Comparison of ENCODE assay signal across 8 mouse cellular contexts in genomic region chr6:97395477-97396350, GRCm38 (mm10).
A peak's percentile ranks its signal among the peaks of the same experiment; 100 is the strongest.
DNase-seq lines count a peak whose midpoint lies in the region; ATAC-seq and TF ChIP-seq lines count a peak whose summit lies in the region.
"Had no signal": no experiment of that assay in that cellular context is flagged by ENCODE, and none has a peak within 500 bp of the region (broad histone marks: within the 10 kb centered on the region; RNA-seq: fewer than 3 reads in every experiment).

No protein-coding gene starts in this region.

- H3K4me2 ChIP-seq in forebrain, postnatal 0 days (ENCODE audit: low read depth): peak overlapping the region; percentile 10; the same call in 1 of the 2 replicates
- peak overlapping the region; percentile 24; the same call in 1 of the 2 replicates for H3K4me2 ChIP-seq in kidney, postnatal 0 days (ENCODE audit: low read length)
- peak overlapping the region; percentile 24 for H3K4me2 ChIP-seq in midbrain, embryonic 13.5 days (replicated peaks)

- H3K4me3 ChIP-seq in ES-E14 (ENCODE audit: insufficient read depth in 1 of 2, low read depth in 1 of 2, low read length in 2 of 2, poor library complexity in 1 of 2, severe bottlenecking in 1 of 2): no peak overlapping the region
- no peak overlapping the region for H3K4me3 ChIP-seq in forebrain, postnatal 0 days (ENCODE audit: low read depth, low read length)
- no peak overlapping the region for H3K4me3 ChIP-seq in kidney, postnatal 0 days (replicated peaks; ENCODE audit: low read depth, low read length)
- no peak overlapping the region for H3K4me3 ChIP-seq in midbrain, embryonic 13.5 days (replicated peaks)

- no peaks in the 10 kb centered on the region for H3K27me3 ChIP-seq in forebrain, postnatal 0 days (ENCODE audit: insufficient read depth, low read length)
- H3K27me3 ChIP-seq in kidney, postnatal 0 days (ENCODE audit: insufficient read depth, low read length): no peaks in the 10 kb centered on the region
- no peaks in the 10 kb centered on the region for H3K27me3 ChIP-seq in midbrain, embryonic 13.5 days

- 11% methylated on average over 17 of the region's 17 CpGs for WGBS in forebrain, postnatal 0 days
- 26% methylated on average over 17 of the region's 17 CpGs for WGBS in kidney, postnatal 0 days
- 8% methylated on average over 17 of the region's 17 CpGs for WGBS in midbrain, embryonic 13.5 days

- H3K27ac ChIP-seq in ES-E14 (ENCODE audit: insufficient read depth, low read depth, low read length, poor library complexity, severe bottlenecking): no peak overlapping the region
- peak overlapping the region; percentile 47; the same call in 1 of the 2 replicates for H3K27ac ChIP-seq in forebrain, postnatal 0 days (ENCODE audit: low read depth, low read length)
- H3K27ac ChIP-seq in kidney, postnatal 0 days: 0 out of 2 replicates have a peak overlapping the region, but pooled peaks have one; percentile 40
- peak overlapping the region; percentile 75 for H3K27ac ChIP-seq in midbrain, embryonic 13.5 days
- H3K27ac ChIP-seq: liver, embryonic 14.5 days had no signal

- TF ChIP-seq CTCF in forebrain, postnatal 0 days (IDR thresholded peaks at IDR 0.05; ENCODE audit: low read depth): no peak
- TF ChIP-seq CTCF in kidney, postnatal 0 days (IDR thresholded peaks at IDR 0.05; ENCODE audit: low read depth): no peak

- DNase-seq in ES-E14 (ENCODE audit: low read depth, low spot score) (no peak), NIH3T3 (ENCODE audit: low read depth) (peak; percentile 52)
- peak; percentile 41 for DNase-seq in forebrain, postnatal 0 days
- DNase-seq in kidney, postnatal 0 days (ENCODE audit: low spot score): peak; percentile 68
- no peak for DNase-seq in B cell, adult 2 months

- peak; percentile 64; the same call in 1 of the 2 replicates for ATAC-seq in forebrain, postnatal 0 days
- ATAC-seq in kidney, postnatal 0 days (replicated peaks; ENCODE audit: low FRiP score, low read depth): no peak
- peak; percentile 27 for ATAC-seq in midbrain, embryonic 13.5 days
- ATAC-seq in megakaryocyte progenitor cell, adult 5-6 weeks (replicated peaks; ENCODE audit: poor library complexity): no peak

- no peaks in the 10 kb centered on the region for H3K9me3 ChIP-seq in ES-E14 (ENCODE audit: control insufficient read depth, insufficient read depth, low read depth, low read length)
- no peaks in the 10 kb centered on the region for H3K9me3 ChIP-seq in forebrain, postnatal 0 days (ENCODE audit: low read length)
- H3K9me3 ChIP-seq in kidney, postnatal 0 days (replicated peaks; ENCODE audit: low read length): no peaks in the 10 kb centered on the region
- no peaks in the 10 kb centered on the region for H3K9me3 ChIP-seq in midbrain, embryonic 13.5 days

- H3K36me3 ChIP-seq in ES-E14 (ENCODE audit: control insufficient read depth, insufficient read depth, low read length, poor library complexity, severe bottlenecking): no peaks in the 10 kb centered on the region
- H3K36me3 ChIP-seq in forebrain, postnatal 0 days (ENCODE audit: insufficient read depth): no peaks in the 10 kb centered on the region
- no peaks in the 10 kb centered on the region for H3K36me3 ChIP-seq in kidney, postnatal 0 days (ENCODE audit: insufficient read depth, low read length)
- H3K36me3 ChIP-seq in midbrain, embryonic 13.5 days: no peaks in the 10 kb centered on the region

- peaks cover 2 to 6% of the 10 kb centered on the region in 2 experiments; a peak in 3 of 4 replicates for H3K4me1 ChIP-seq in ES-E14 (ENCODE audit: control insufficient read depth in 2 of 2, insufficient read depth in 2 of 2, low read length in 2 of 2, poor library complexity in 1 of 2)
- no peaks in the 10 kb centered on the region for H3K4me1 ChIP-seq in forebrain, postnatal 0 days (ENCODE audit: insufficient read depth)
- H3K4me1 ChIP-seq in kidney, postnatal 0 days (replicated peaks; ENCODE audit: insufficient read depth, low read length): peaks cover 9% of the 10 kb centered on the region; the same call in 1 of the 2 replicates
- H3K4me1 ChIP-seq in midbrain, embryonic 13.5 days (replicated peaks): peaks cover 45% of the 10 kb centered on the region

- in situ Hi-C loops in ES-E14 (cut with MboI; ENCODE audit: low sequenced_read_pairs in 2 of 2, unreplicated experiment in 2 of 2): no loop called here

- no peak overlapping the region for H3K9ac ChIP-seq in ES-E14 (ENCODE audit: insufficient read depth, low read depth, low read length, poor library complexity, severe bottlenecking)
- no peak overlapping the region for H3K9ac ChIP-seq in forebrain, postnatal 0 days
- H3K9ac ChIP-seq in kidney, postnatal 0 days (ENCODE audit: low read depth, low read length): no peak overlapping the region
- 0 out of 2 replicates have a peak overlapping the region, but pooled peaks have one; percentile 17 for H3K9ac ChIP-seq in midbrain, embryonic 13.5 days (replicated peaks)
- H3K9ac ChIP-seq: liver, embryonic 14.5 days had no signal

TF ChIP-seq in ES-E14, 5 proteins besides CTCF, POLR2A, EP300 and RAD21:
- TF ChIP-seq ZNF384 (IDR thresholded peaks at IDR 0.05; ENCODE audit: low read depth, low read length) (peak; percentile 65; the same call in 1 of the 2 replicates), HCFC1 (IDR thresholded peaks at IDR 0.05; ENCODE audit: borderline replicate concordance, insufficient read depth, low read length) (no peak)
TF ChIP-seq in ES-E14: peak in this region for 1.

Comparison
In these comparisons a context has a peak if more than half of its experiments do, and no peak if none do; other contexts are left out.
1. DNase-seq: peak in NIH3T3 (single experiment), forebrain, postnatal 0 days (single experiment) and kidney, postnatal 0 days (single experiment); none in ES-E14 (single experiment) and B cell, adult 2 months (0 of 2).
2. ATAC-seq: peak in forebrain, postnatal 0 days (single experiment) and midbrain, embryonic 13.5 days (single experiment); none in kidney, postnatal 0 days (single experiment) and megakaryocyte progenitor cell, adult 5-6 weeks (single experiment).
3. Peak in every context shown above with its lines, with median percentiles within 50 percentile points of each other: H3K4me2 ChIP-seq.